Mouse (Mus musculus): ENCODE data around the gene Gpr1.

- TF ChIP-seq CTCF (IDR thresholded peaks at IDR 0.05; ENCODE audit: insufficient read depth, low read length): no peak
- TF ChIP-seq POLR2A (IDR thresholded peaks at IDR 0.05; ENCODE audit: borderline replicate concordance, extremely low read depth, low read depth, low read length): no peak
These were observed 76.4 kb downstream of the Gpr1 start for GRCm38 (mm10) chr1:63137971-63138370.

Data from lung, adult 2 months (tissue).